Mouse (Mus musculus) embryonic facial prominence, embryonic 10.5 days (tissue): Measurements from ENCODE around the gene Csnk1g2. TPM values are rescaled to one million over a fixed set of nuclear protein-coding genes. Genes with fewer than 3 reads are reported as not detected.
A peak's percentile ranks its signal among the peaks of the same experiment; 100 is the strongest.
"Not testable (repeated sequence)": the region's sequence is repeated elsewhere in the genome, so short reads cannot be mapped to it uniquely, and the experiment has no call there.

Experiments used
- DNase-seq: peaks from one replicate; pipeline ENCODE4 v3.0.0-alpha.2; 2017; ENCODE audit warnings: low spot score
- H3K27ac ChIP-seq: fragments of 300-500 bp; sonication (generic); replicated peaks from 2 replicates; pipeline ENCODE4 v1.5.1; 2016; ENCODE audit warnings: mild to moderate bottlenecking
- H3K27me3 ChIP-seq: fragments of 300-500 bp; sonication (generic); replicated peaks from 2 replicates; pipeline ENCODE4 v1.6.1; 2016; ENCODE audit warnings: low read depth, mild to moderate bottlenecking; ENCODE audit not compliant: poor library complexity, severe bottlenecking
- H3K36me3 ChIP-seq: fragments of 300-500 bp; sonication (generic); replicated peaks from 2 replicates; pipeline ENCODE4 v1.6.1; 2016; ENCODE audit warnings: mild to moderate bottlenecking, moderate library complexity
- H3K4me1 ChIP-seq: fragments of 300-500 bp; sonication (generic); 2 replicates; pipeline ENCODE4 v1.6.1; 2016
- H3K4me3 ChIP-seq: fragments of 300-500 bp; sonication (generic); 2 replicates; pipeline ENCODE4 v1.5.1; 2016; ENCODE audit warnings: mild to moderate bottlenecking, moderate library complexity
- H3K9me3 ChIP-seq: fragments of 300-500 bp; sonication (generic); 2 replicates; pipeline ENCODE4 v1.6.1; 2016; ENCODE audit warnings: mild to moderate bottlenecking
- WGBS: fragments of 180-500 bp; shearing (Covaris S2); methylation state at CpG from one replicate; pipeline ENCODE4 v1.1.7; 2016; 5-methylcytosine and 5-hydroxymethylcytosine counted together
- polyA plus RNA-seq: library from polyadenylated mRNA; unstranded; fragments of >200 nt; fragmentation: Nextera tagmentation; extraction: Ambion mirVana; gene quantifications from 2 replicates; pipeline ENCODE4 v1.2.1, GENCODE M21; 2016

Gene Csnk1g2
- polyA plus RNA-seq, 1 experiment from 2014 or later: 198 TPM

DNA sequence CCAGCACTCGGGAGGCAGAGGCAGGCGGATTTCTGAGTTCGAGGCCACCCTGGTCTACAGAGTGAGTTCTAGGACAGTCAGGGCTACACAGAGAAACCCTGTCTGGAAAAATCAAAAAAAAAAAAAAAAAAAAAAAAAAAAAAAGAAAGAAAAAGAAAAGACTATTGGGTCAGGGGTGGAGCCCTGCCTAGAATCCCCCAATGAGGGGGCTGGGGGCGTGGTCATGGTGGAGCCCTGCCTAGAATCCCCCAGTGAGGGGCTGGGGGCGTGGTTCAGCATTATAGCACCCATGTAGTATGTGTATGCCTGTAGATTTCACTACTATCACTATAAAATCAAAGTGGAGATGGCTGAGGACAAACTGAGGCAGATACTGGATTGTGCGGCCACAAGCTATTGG lies 27.3 kb downstream of the Csnk1g2 start:
- Histone ChIP-seq H3K4me1 (peaks cover 14% of the 10 kb centered on the region), H3K36me3 (peaks cover 71% of the 10 kb centered on the region)
- WGBS: 88% methylated on average over 6 of the region's 6 CpGs
- not testable (repeated sequence) for H3K9me3 ChIP-seq, H3K4me3 ChIP-seq, H3K27me3 ChIP-seq, H3K27ac ChIP-seq, DNase-seq

GRCm38 (mm10) chr10:80650392-80650791 lies 27.8 kb downstream of the Csnk1g2 start:
- Histone ChIP-seq H3K9me3 (no peaks in the 10 kb centered on the region), H3K4me1 (peaks cover 19% of the 10 kb centered on the region), H3K4me3 (no peak overlapping the region), H3K27me3 (no peaks in the 10 kb centered on the region), H3K27ac (no peak overlapping the region), H3K36me3 (peaks cover 66% of the 10 kb centered on the region)
- no peak for DNase-seq
- 91% methylated on average over 10 of the region's 10 CpGs for WGBS

DNA sequence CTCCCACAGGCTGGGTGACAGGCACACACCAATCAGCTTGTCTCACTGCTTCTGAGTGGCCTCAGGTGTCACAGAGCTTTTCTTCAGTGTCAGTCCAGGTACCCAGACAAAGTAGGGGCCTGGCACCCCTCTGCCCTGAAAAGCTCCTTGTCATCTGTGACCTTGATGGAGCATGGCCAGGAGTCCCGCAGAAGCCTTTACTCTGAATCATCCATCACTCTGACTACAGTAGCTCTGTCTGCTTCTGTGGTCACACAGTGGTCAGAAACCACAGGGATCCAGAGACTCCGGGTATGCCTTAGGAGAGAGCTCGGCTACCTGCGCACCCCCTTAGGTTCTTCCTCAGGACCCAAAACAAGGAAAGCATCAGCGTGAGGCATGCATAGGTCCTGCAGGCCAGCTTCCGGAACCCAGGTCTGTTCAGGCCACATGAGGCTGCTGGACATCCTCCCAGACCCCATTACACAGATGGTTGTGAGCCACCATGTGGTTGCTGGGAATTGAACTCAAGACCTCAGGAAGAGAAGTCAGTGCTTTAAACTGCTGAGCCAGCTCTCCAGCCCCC lies 30.6 kb downstream of the Csnk1g2 start:
- Histone ChIP-seq H3K36me3 (peaks cover 38% of the 10 kb centered on the region), H3K4me1 (peaks cover 33% of the 10 kb centered on the region), H3K27me3 (no peaks in the 10 kb centered on the region), H3K4me3 (no peak overlapping the region), H3K9me3 (no peaks in the 10 kb centered on the region), H3K27ac (no peak overlapping the region)
- DNase-seq: no peak
- WGBS: 91% methylated on average over 6 of the region's 6 CpGs

- DNase-seq: no peak
- Histone ChIP-seq H3K4me3 (peak overlapping the region; percentile 95), H3K27me3 (no peaks in the 10 kb centered on the region), H3K27ac (peak overlapping the region; percentile 31; the same call in 1 of the 2 replicates), H3K9me3 (no peaks in the 10 kb centered on the region), H3K36me3 (peaks cover 24% of the 10 kb centered on the region), H3K4me1 (peaks cover 41% of the 10 kb centered on the region)
- 87% methylated on average over 6 of the region's 6 CpGs for WGBS
Observed at GRCm38 (mm10) chr10:80654866-80655265, 32.2 kb downstream of the Csnk1g2 start.

DNA sequence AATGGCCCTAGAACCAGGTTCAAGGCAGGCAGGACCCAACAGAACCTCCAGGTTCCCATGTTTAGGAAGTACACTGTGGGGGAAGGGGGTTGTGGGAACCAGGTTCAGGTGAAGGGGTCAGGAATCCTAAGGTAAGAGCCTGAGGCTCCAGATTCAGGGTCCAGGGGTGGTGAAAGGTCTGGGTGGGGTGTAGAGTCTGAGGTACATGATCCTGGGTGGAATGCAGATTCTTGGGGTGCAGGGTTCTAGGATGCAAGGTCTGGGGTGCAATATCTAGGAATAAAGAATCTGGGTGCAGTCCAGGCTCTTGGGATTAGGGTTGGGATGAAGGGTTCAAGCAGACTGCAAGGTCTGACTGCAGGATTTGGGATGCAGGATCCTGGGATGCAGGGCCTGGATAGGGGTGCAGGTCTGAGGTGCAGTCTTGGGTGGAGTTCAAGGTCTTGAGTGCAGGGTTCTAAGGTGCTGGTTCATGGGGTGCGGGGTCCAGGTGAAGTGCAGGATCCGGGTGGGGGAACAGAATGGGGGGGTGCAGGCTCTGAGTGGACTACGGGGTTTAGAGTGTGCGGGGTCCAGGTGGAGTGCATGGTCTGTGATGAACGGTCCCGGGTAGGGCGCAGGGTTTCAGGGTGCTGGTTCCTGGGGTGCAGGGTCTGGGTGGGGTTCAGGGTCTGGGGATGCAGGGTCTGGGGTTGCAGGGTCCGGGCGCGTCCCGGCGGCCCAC lies 32.9 kb downstream of the Csnk1g2 start:
- no peak for DNase-seq
- peaks cover 18% of the 10 kb centered on the region for H3K36me3 ChIP-seq
- peaks cover 41% of the 10 kb centered on the region for H3K4me1 ChIP-seq
- peak overlapping the region; percentile 96 for H3K27ac ChIP-seq
- H3K27me3 ChIP-seq: no peaks in the 10 kb centered on the region
- no peaks in the 10 kb centered on the region for H3K9me3 ChIP-seq
- peak overlapping the region; percentile 95 for H3K4me3 ChIP-seq
- 5% methylated on average over 12 of the region's 12 CpGs for WGBS

DNA sequence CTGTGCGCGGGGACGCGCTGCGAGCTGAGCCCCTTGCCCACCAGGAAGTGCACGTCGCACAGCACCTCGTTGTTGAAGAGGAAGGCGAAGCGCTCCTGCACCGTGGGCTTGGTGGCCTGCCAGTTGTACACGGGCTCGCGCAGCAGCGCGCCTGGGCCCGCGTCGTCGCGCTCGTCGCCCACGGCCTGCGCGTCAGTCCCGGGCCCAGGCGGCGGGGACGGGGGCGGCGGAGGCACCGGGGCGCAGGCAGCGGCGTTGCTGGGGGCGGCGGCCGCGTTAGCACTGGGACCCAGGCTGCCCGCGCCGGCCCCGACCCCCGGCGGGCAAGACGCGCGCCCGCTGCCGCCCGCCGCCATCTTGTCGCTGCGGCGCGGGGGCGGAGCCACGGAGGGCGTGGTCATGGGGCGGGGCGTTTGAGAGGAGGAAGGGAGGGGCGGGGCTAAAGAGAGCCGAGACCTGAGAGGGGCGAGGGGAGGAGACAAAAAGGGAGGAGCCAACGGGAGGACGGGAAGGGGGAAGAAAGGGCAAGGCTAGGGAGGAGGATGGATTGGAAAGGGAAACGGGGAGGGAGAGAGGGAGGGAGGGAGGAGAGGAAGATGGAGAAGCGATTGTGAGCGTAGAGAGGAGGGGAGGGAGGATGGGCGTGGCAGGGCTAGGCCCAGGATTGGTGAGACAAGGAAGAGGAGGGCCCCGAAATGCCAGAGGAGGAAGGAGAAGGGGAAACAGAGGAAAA lies 33.7 kb downstream of the Csnk1g2 start:
- H3K4me3 ChIP-seq: peak overlapping the region; percentile 95
- 1% methylated on average over 72 of the region's 72 CpGs for WGBS
- H3K27ac ChIP-seq: peak overlapping the region; percentile 96
- H3K36me3 ChIP-seq: peaks cover 11% of the 10 kb centered on the region
- peak; percentile 99 for DNase-seq
- H3K9me3 ChIP-seq: no peaks in the 10 kb centered on the region
- H3K4me1 ChIP-seq: peaks cover 41% of the 10 kb centered on the region
- no peaks in the 10 kb centered on the region for H3K27me3 ChIP-seq

- H3K36me3 ChIP-seq: peaks cover 4% of the 10 kb centered on the region
- no peak for DNase-seq
- WGBS: 17% methylated on average over 15 of the region's 15 CpGs
- H3K27ac ChIP-seq: peak within 1 kb of the TSS; percentile 96
- H3K4me1 ChIP-seq: peaks cover 41% of the 10 kb centered on the region
- no peaks in the 10 kb centered on the region for H3K9me3 ChIP-seq
- peak within 1 kb of the TSS; percentile 95 for H3K4me3 ChIP-seq
- H3K27me3 ChIP-seq: no peaks in the 10 kb centered on the region
Observed at GRCm38 (mm10) chr10:80656863-80657623, 34.4 kb downstream of the Csnk1g2 start, which contains the start of gene Btbd2. Gene Btbd2, minus strand, starts transcription at chr10:80657071.

GRCm38 (mm10) chr10:80658194-80658840 lies 35.7 kb downstream of the Csnk1g2 start:
- DNase-seq: no peak
- H3K27ac ChIP-seq: no peak overlapping the region
- WGBS: 90% methylated on average over 14 of the region's 14 CpGs
- H3K4me3 ChIP-seq: no peak overlapping the region
- H3K36me3 ChIP-seq: no peaks in the 10 kb centered on the region
- H3K4me1 ChIP-seq: peaks cover 46% of the 10 kb centered on the region
- H3K9me3 ChIP-seq: no peaks in the 10 kb centered on the region
- no peaks in the 10 kb centered on the region for H3K27me3 ChIP-seq

- Histone ChIP-seq H3K4me1 (peaks cover 49% of the 10 kb centered on the region), H3K4me3 (no peak overlapping the region), H3K27me3 (no peaks in the 10 kb centered on the region), H3K27ac (no peak overlapping the region), H3K36me3 (no peaks in the 10 kb centered on the region), H3K9me3 (no peaks in the 10 kb centered on the region)
- WGBS: 68% methylated on average over 4 of the region's 4 CpGs
- no peak for DNase-seq
Observed at GRCm38 (mm10) chr10:80658841-80659202, 36.2 kb downstream of the Csnk1g2 start.

DNA sequence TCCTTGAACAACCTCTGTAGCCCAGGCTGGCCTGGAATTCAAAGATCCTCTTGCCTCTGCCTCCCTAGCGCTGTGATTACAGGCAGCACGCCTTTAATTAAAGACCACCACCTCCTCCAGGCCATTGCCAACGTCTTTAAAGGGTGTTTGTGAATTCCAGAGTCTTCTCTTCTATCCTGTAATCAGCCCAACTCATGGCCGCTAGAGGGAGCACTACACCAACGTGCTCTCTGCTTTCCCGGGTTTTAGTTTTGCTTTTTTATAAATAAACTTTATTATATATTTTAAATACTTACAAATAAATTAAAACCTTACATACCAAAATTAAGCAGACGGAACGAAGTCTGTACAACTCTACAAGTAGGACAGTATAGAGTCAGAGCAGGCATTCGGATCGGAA lies 36.6 kb downstream of the Csnk1g2 start:
- DNase-seq: peak; percentile 76
- H3K4me1 ChIP-seq: peaks cover 50% of the 10 kb centered on the region
- peak overlapping the region; percentile 40; the same call in 1 of the 2 replicates for H3K27ac ChIP-seq

GRCm38 (mm10) chr10:80661149-80661548 lies 38.5 kb downstream of the Csnk1g2 start:
- peaks cover 11% of the 10 kb centered on the region for H3K36me3 ChIP-seq
- no peaks in the 10 kb centered on the region for H3K27me3 ChIP-seq
- no peaks in the 10 kb centered on the region for H3K9me3 ChIP-seq
- WGBS: 36% methylated on average over 5 of the region's 5 CpGs
- H3K27ac ChIP-seq: no peak overlapping the region
- DNase-seq: peak; percentile 54
- peaks cover 52% of the 10 kb centered on the region for H3K4me1 ChIP-seq
- 0 out of 2 replicates have a peak overlapping the region, but pooled peaks have one; percentile 16 for H3K4me3 ChIP-seq

More for the DNA sequence above, 36.6 kb downstream of the Csnk1g2 start:
- Histone ChIP-seq H3K9me3 (no peaks in the 10 kb centered on the region), H3K27me3 (no peaks in the 10 kb centered on the region), H3K36me3 (no peaks in the 10 kb centered on the region), H3K4me3 (no peak overlapping the region)
- WGBS: 20% methylated on average over 10 of the region's 10 CpGs
